Mouse (Mus musculus) common myeloid progenitor, adult 5-6 weeks (primary cell): ENCODE data around the gene Gdpd4. TPM values are rescaled to one million over a fixed set of nuclear protein-coding genes. Genes with fewer than 3 reads are reported as not detected.

Experiments used
- ATAC-seq: replicated peaks from 2 replicates; pipeline ENCODE4 v1.8.0; 2016; ENCODE audit warnings: low read depth, mild to moderate bottlenecking, moderate TSS enrichment, inconsistent platforms; ENCODE audit not compliant: poor library complexity, severe bottlenecking
- total RNA-seq: library from RNA; stranded (forward); fragments of 200-1000, 187-1606 nt; gene quantifications from 2 replicates; pipeline ENCODE4 v1.2.3, GENCODE M21; 2017

Gene Gdpd4
- total RNA-seq, 1 experiment from 2014 or later = not detected

DNA sequence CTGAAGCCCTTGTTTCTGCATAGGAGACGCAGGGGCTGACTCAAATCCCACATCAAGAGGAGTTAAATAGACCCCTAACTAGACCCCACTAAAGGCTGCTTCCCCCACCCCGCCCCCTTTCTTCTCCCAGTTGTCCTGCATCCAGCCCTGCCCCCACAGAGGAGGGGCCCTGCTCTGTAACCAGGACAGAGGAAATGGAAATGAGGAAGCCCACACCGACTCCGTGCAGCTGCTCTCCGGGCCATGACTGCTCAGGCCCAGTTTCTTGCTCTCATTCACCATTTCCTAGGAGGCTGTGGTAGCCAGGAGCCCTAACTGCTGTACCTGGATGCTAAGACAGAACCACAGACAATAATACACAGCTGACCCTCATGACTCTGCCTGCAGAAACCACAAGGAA is 162.6 kb downstream of the Gdpd4 start:
- peak; percentile 54 for ATAC-seq

DNA sequence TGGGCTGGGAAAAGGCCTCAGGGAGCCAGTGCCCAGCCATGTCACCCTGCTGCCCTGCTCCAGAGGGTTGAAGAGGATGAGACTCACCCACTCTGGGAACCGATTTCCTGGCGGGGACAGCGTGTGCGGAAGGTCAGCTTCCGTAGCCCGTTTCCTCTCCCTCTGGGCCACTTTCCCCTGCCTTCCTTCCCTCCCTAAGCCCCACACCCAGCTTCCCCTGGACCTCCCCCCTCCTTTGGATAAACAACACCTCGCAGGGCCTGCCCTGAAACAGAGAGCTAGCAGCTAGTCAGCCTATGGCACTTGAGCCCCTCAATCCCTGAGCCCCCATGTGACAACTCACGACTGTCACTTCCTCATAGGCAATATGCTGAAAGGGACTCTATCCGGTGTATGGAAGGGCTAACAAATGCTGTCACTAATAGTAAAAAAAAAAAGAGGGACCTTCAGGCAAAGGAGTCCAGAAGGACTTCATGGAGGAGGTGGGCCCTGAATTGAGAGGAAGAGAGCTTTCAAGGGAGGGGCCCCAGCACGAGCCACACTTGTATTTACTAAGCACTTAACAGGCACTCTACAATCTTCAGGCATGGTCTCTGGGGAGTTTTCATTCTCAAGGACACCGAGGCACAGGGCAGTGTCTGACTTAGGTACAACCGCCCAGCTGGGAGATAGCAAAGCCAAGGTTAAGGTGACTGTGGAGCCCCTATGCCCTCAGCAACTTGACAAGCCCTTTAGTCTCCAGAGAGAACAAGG is 165.0 kb downstream of the Gdpd4 start:
- ATAC-seq = peak; percentile 35

DNA sequence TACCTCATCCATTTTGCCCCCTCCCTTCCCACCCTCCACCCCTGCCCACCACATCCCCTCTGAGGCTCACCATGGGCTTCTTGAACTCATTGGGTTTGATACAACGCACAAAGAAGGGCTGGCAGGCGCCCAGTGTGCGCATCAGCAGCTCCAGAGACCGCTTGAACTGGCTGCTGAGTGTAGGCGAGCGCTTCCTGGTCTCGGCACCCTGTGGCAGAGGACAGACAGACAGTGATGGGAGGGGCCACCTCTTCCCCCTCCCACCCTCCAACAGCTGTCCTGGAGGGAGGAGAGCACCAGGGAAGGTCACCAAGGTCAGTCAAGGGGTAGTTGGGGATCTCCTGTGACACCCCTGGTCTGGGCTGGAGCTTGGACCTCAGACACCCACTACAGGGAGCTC is 165.6 kb downstream of the Gdpd4 start:
- peak; percentile 45 for ATAC-seq

DNA sequence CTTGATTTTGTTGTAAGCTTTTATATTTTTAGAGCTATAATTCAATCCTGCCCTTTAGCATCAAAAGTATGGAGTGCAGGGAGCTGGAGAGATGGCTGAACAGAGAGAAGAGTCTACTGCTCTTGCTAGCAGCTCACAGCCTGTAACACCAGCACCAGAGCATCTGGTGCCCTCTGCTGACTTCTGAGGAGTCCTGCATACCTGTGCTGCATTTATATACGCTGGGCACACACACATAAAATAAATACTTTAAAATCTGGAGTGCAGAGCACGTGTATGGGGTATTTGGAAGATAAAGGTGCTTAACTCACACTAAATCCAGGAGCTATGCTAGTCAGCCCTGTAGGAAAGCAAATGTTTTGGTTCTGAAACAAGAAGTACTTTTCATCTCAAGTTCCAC is 166.6 kb downstream of the Gdpd4 start:
- peak; percentile 50; the same call in 1 of the 2 replicates for ATAC-seq

DNA sequence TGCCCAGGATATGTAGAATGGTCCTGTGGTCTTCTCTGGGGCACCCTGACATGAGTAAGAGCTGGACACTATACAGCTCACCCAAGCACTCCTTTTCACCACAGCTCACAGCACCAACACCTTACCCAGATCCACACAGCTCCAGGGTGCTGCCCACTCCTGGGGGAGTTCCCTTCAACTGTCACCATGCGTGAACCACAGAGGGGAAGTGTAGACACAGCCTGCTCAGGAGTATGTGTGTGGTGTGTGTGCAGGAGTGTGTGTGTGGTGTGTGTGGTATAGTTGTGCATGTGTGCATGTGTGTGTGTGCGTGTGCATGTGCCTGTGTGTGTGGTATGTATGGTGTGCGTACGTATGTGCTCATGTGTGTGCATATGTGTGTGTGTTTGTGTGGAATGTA is 176.1 kb downstream of the Gdpd4 start:
- peak; percentile 63 for ATAC-seq

DNA sequence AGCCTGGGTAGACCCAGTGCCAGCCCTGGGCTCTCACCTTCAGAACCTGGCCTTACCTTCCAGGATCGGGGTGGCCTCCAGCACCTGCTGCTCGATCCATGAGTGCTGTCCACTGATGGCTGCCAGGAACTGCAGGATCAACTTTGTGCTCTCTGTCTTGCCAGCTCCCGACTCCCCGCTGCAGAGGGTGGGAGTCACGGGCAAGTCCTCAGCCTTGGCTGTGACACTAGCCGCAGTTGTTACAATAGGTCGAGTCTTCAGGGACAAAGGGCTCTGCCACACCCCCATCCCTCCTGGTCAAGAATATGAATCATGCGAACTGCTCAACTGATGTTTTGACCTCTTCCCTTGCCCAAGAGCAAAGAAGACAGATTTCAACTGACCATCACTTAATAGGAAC is 177.8 kb downstream of the Gdpd4 start:
- ATAC-seq = no peak

Other genes starting within 250 kb of the Gdpd4 start
- gene Clns1a, start 223.3 kb upstream of the Gdpd4 start, total RNA-seq = 158 and 175 TPM in 2 replicates
- gene Aqp11, start 181.7 kb upstream of the Gdpd4 start, total RNA-seq = 5.2 and 14.0 TPM in 2 replicates
- gene Pak1, start 131.4 kb upstream of the Gdpd4 start, total RNA-seq = 49.3 and 51.2 TPM in 2 replicates
- gene Myo7a, start 199.6 kb downstream of the Gdpd4 start, total RNA-seq = 7.4 and 7.5 TPM in 2 replicates
- gene Omp, start 225.5 kb downstream of the Gdpd4 start, total RNA-seq = 0.23 TPM in 1 of 2 replicates, not detected in the other